Mouse (Mus musculus): ENCODE measurements around the gene Lrp2.

- TF ChIP-seq CTCF (IDR thresholded peaks at IDR 0.05; ENCODE audit: low read depth, low read length) (no peak), EP300 (IDR thresholded peaks at IDR 0.05; ENCODE audit: insufficient read depth, low read depth, low read length) (no peak)
Measured at GRCm38 (mm10) chr2:69629914-69630313, 44.0 kb upstream of the Lrp2 start.

Data from ES-Bruce4 (cell line).